ENCODE assay signal across 8 mouse cellular contexts in genomic region chr13:55472132-55473022, GRCm38 (mm10). TPM values are rescaled to one million over a fixed set of nuclear protein-coding genes. Genes with fewer than 3 reads are reported as not detected.
DNase-seq lines count a peak whose midpoint lies in the region; ATAC-seq and TF ChIP-seq lines count a peak whose summit lies in the region.

No protein-coding gene starts in this region.

- H3K9me3 ChIP-seq in hindbrain, embryonic 15.5 days, result no peaks in the 10 kb centered on the region
- H3K9me3 ChIP-seq in limb, embryonic 15.5 days, result no peaks in the 10 kb centered on the region

- WGBS in bone marrow, adult 2 months, result under 1% methylated on average over 103 of the region's 103 CpGs
- WGBS in hindbrain, embryonic 15.5 days, result under 1% methylated on average over 100 of the region's 103 CpGs
- under 1% methylated on average over 84 of the region's 103 CpGs for WGBS in limb, embryonic 15.5 days

- peak; percentile 54 for ATAC-seq in hindbrain, embryonic 15.5 days (ENCODE audit: low FRiP score, low read depth)
- ATAC-seq in limb, embryonic 15.5 days (ENCODE audit: insufficient number of reproducible peaks, low FRiP score, low TSS enrichment, low read depth), result peak; percentile 44

- H3K27me3 ChIP-seq in hindbrain, embryonic 15.5 days, result no peaks in the 10 kb centered on the region
- H3K27me3 ChIP-seq in limb, embryonic 15.5 days, result no peaks in the 10 kb centered on the region

- DNase-seq in layer of hippocampus, adult 2 months (ENCODE audit: low spot score in 2 of 2), result peak in 1 of 2 experiments; percentile 71
- no peak for DNase-seq in layer of hippocampus, adult 9-10 months (ENCODE audit: low spot score)
- peak; percentile 73 for DNase-seq in naive thymus-derived CD4-positive, alpha-beta T cell, adult 2 months (ENCODE audit: low read depth)
- DNase-seq in thymus, postnatal 0 days (ENCODE audit: low spot score), result peak; percentile 46

- H3K4me3 ChIP-seq in layer of hippocampus, adult 2 months, result peak overlapping the region; percentile 65
- peak overlapping the region; percentile 68 for H3K4me3 ChIP-seq in bone marrow, adult 2 months (replicated peaks; ENCODE audit: control insufficient read depth, low read depth, low read length)
- H3K4me3 ChIP-seq in embryonic fibroblast, embryonic 13.5 days (ENCODE audit: insufficient read depth, low read length), result peak overlapping the region; percentile 42
- peak overlapping the region; percentile 45 for H3K4me3 ChIP-seq in hindbrain, embryonic 15.5 days
- peak overlapping the region; percentile 61 for H3K4me3 ChIP-seq in limb, embryonic 15.5 days

- no peak for TF ChIP-seq CTCF in layer of hippocampus, adult 2 months (conservative IDR thresholded peaks at IDR 0.05)
- TF ChIP-seq CTCF in bone marrow, adult 2 months (IDR thresholded peaks at IDR 0.05; ENCODE audit: control insufficient read depth, insufficient read depth, low read length), result no peak
- no peak for TF ChIP-seq CTCF in embryonic fibroblast, embryonic 13.5 days (IDR thresholded peaks at IDR 0.05; ENCODE audit: borderline replicate concordance, insufficient read depth, low read length)

- H3K4me2 ChIP-seq in hindbrain, embryonic 15.5 days, result peak overlapping the region; percentile 98
- H3K4me2 ChIP-seq in limb, embryonic 15.5 days, result peak overlapping the region; percentile 100

- H3K27ac ChIP-seq in layer of hippocampus, adult 2 months, result peak overlapping the region; percentile 99
- H3K27ac ChIP-seq in bone marrow, adult 2 months (ENCODE audit: control insufficient read depth, insufficient read depth, low read depth, low read length, poor library complexity), result peak overlapping the region; percentile 83
- H3K27ac ChIP-seq in embryonic fibroblast, embryonic 13.5 days (ENCODE audit: insufficient read depth, low read length), result peak overlapping the region; percentile 54
- peak overlapping the region; percentile 93 for H3K27ac ChIP-seq in hindbrain, embryonic 15.5 days (replicated peaks)
- H3K27ac ChIP-seq in limb, embryonic 15.5 days, result peak overlapping the region; percentile 62

- peak; percentile 20; the same call in 1 of the 2 replicates for TF ChIP-seq POLR2A in bone marrow, adult 2 months (IDR thresholded peaks at IDR 0.05; ENCODE audit: borderline replicate concordance, control insufficient read depth, low read depth, low read length)
- TF ChIP-seq POLR2A in embryonic fibroblast, embryonic 13.5 days (IDR thresholded peaks at IDR 0.05; ENCODE audit: low read depth, low read length), result peak; percentile 50

- peaks cover 27% of the 10 kb centered on the region for H3K36me3 ChIP-seq in hindbrain, embryonic 15.5 days
- H3K36me3 ChIP-seq in limb, embryonic 15.5 days, result peaks cover 35% of the 10 kb centered on the region

- peak overlapping the region; percentile 66 for H3K9ac ChIP-seq in hindbrain, embryonic 15.5 days
- peak overlapping the region; percentile 58 for H3K9ac ChIP-seq in limb, embryonic 15.5 days

- no peaks in the 10 kb centered on the region; the same call in 1 of the 2 replicates for H3K4me1 ChIP-seq in bone marrow, adult 2 months (ENCODE audit: control insufficient read depth, insufficient read depth, low read length)
- no peaks in the 10 kb centered on the region; the same call in 1 of the 2 replicates for H3K4me1 ChIP-seq in embryonic fibroblast, embryonic 13.5 days (ENCODE audit: control insufficient read depth, insufficient read depth, low read length)
- peaks cover 84% of the 10 kb centered on the region for H3K4me1 ChIP-seq in hindbrain, embryonic 15.5 days (replicated peaks)
- peaks cover 48% of the 10 kb centered on the region for H3K4me1 ChIP-seq in limb, embryonic 15.5 days

RNA-seq across cellular contexts. Expression of gene Prr7, which starts 8.3 kb away (rescaled TPM):
- total RNA-seq in layer of hippocampus, adult 2 months (2021), result 10 to 100 TPM; 83.0 to 84.5 TPM
- polyA plus RNA-seq in bone marrow, adult 2 months (2011; ENCODE audit: insufficient read depth, insufficient read length, low replicate concordance, missing spikeins), result 3.1 and 4.1 TPM in 2 replicates
- polyA plus RNA-seq in embryonic fibroblast, embryonic 13.5 days (2011; ENCODE audit: insufficient read length, low read depth, missing spikeins), result 2.5 and 4.6 TPM in 2 replicates
- 4.6 and 5.1 TPM in 2 replicates for polyA plus RNA-seq in hindbrain, embryonic 15.5 days (2015; fragmentation: Nextera tagmentation; extraction: Ambion mirVana)
- polyA plus RNA-seq in limb, embryonic 15.5 days (2015; fragmentation: Nextera tagmentation; extraction: Ambion mirVana), result 0.38 and 1.2 TPM in 2 replicates
- polyA plus RNA-seq in thymus, postnatal 0 days (2015; fragmentation: Nextera tagmentation; extraction: Ambion mirVana), result 0.27 and 0.46 TPM in 2 replicates

RNA-seq across cellular contexts. Expression of gene Dbn1, which starts 15.5 kb away (rescaled TPM):
- 100 to 1,000 TPM; 396 to 403 TPM for total RNA-seq in layer of hippocampus, adult 2 months (2021)
- polyA plus RNA-seq in bone marrow, adult 2 months (2011; ENCODE audit: insufficient read depth, insufficient read length, low replicate concordance, missing spikeins), result 2.2 and 3.5 TPM in 2 replicates
- polyA plus RNA-seq in embryonic fibroblast, embryonic 13.5 days (2011; ENCODE audit: insufficient read length, low read depth, missing spikeins), result 105 and 139 TPM in 2 replicates
- polyA plus RNA-seq in hindbrain, embryonic 15.5 days (2015; fragmentation: Nextera tagmentation; extraction: Ambion mirVana), result 498 and 572 TPM in 2 replicates
- 162 and 172 TPM in 2 replicates for polyA plus RNA-seq in limb, embryonic 15.5 days (2015; fragmentation: Nextera tagmentation; extraction: Ambion mirVana)
- 8.4 and 9.3 TPM in 2 replicates for polyA plus RNA-seq in thymus, postnatal 0 days (2015; fragmentation: Nextera tagmentation; extraction: Ambion mirVana)

RNA-seq across cellular contexts. Expression of gene Grk6, which starts 27.5 kb away (rescaled TPM):
- total RNA-seq in layer of hippocampus, adult 2 months (2021), result 10 to 100 TPM; 64.8 to 65.8 TPM
- 64.8 and 109 TPM in 2 replicates for polyA plus RNA-seq in bone marrow, adult 2 months (2011; ENCODE audit: insufficient read depth, insufficient read length, low replicate concordance, missing spikeins)
- 37.7 and 42.9 TPM in 2 replicates for polyA plus RNA-seq in embryonic fibroblast, embryonic 13.5 days (2011; ENCODE audit: insufficient read length, low read depth, missing spikeins)
- 38.2 and 40.7 TPM in 2 replicates for polyA plus RNA-seq in hindbrain, embryonic 15.5 days (2015; fragmentation: Nextera tagmentation; extraction: Ambion mirVana)
- 34.3 and 39.0 TPM in 2 replicates for polyA plus RNA-seq in limb, embryonic 15.5 days (2015; fragmentation: Nextera tagmentation; extraction: Ambion mirVana)
- polyA plus RNA-seq in thymus, postnatal 0 days (2015; fragmentation: Nextera tagmentation; extraction: Ambion mirVana), result 76.9 and 87.8 TPM in 2 replicates

RNA-seq across cellular contexts. Expression of gene Pdlim7, which starts 41.1 kb away (rescaled TPM):
- 10 to 100 TPM; 97.4 to 99.9 TPM for total RNA-seq in layer of hippocampus, adult 2 months (2021)
- 21.9 and 89.6 TPM in 2 replicates for polyA plus RNA-seq in bone marrow, adult 2 months (2011; ENCODE audit: insufficient read depth, insufficient read length, low replicate concordance, missing spikeins)
- 132 and 179 TPM in 2 replicates for polyA plus RNA-seq in embryonic fibroblast, embryonic 13.5 days (2011; ENCODE audit: insufficient read length, low read depth, missing spikeins)
- 158 and 171 TPM in 2 replicates for polyA plus RNA-seq in hindbrain, embryonic 15.5 days (2015; fragmentation: Nextera tagmentation; extraction: Ambion mirVana)
- 147 and 213 TPM in 2 replicates for polyA plus RNA-seq in limb, embryonic 15.5 days (2015; fragmentation: Nextera tagmentation; extraction: Ambion mirVana)
- 37.5 and 39.4 TPM in 2 replicates for polyA plus RNA-seq in thymus, postnatal 0 days (2015; fragmentation: Nextera tagmentation; extraction: Ambion mirVana)

RNA-seq across cellular contexts. Expression of gene F12, which starts 45.8 kb away (rescaled TPM):
- under 1 TPM; 0.44 to 0.93 TPM for total RNA-seq in layer of hippocampus, adult 2 months (2021)
- 1.3 TPM in 2 replicates for polyA plus RNA-seq in bone marrow, adult 2 months (2011; ENCODE audit: insufficient read depth, insufficient read length, low replicate concordance, missing spikeins)
- polyA plus RNA-seq in embryonic fibroblast, embryonic 13.5 days (2011; ENCODE audit: insufficient read length, low read depth, missing spikeins), result not detected in 2 replicates
- polyA plus RNA-seq in hindbrain, embryonic 15.5 days (2015; fragmentation: Nextera tagmentation; extraction: Ambion mirVana), result 0.17 and 0.66 TPM in 2 replicates
- polyA plus RNA-seq in limb, embryonic 15.5 days (2015; fragmentation: Nextera tagmentation; extraction: Ambion mirVana), result 0.17 TPM in 1 of 2 replicates, not detected in the other
- 0.12 TPM in 1 of 2 replicates, not detected in the other for polyA plus RNA-seq in thymus, postnatal 0 days (2015; fragmentation: Nextera tagmentation; extraction: Ambion mirVana)

Comparison
In these comparisons a context has a peak if more than half of its experiments do, and no peak if none do; other contexts are left out.
1. RNA of gene Dbn1, which starts 15.5 kb away (polyA plus RNA-seq): 498 to 572 TPM in hindbrain, embryonic 15.5 days, 162 to 172 TPM in limb, embryonic 15.5 days and 105 to 139 TPM in embryonic fibroblast, embryonic 13.5 days; 8.4 to 9.3 TPM in thymus, postnatal 0 days and 2.2 to 3.5 TPM in bone marrow, adult 2 months; every median in the first group is over 10 times any median in the second.
2. Peak in every context shown above with its lines, with median percentiles within 50 percentile points of each other: H3K27ac ChIP-seq and H3K4me3 ChIP-seq.